Mouse (Mus musculus) lung, adult 2 months (tissue): ENCODE data around the gene Prkca.

Experiments
- CTCF ChIP-seq: fragments of 200-500 bp; IDR thresholded peaks from 2 replicates; pipeline ENCODE4 v1.5.1; 2011; ENCODE audit warnings: mild to moderate bottlenecking, low read length, control low read depth; ENCODE audit not compliant: insufficient read depth
- POLR2A ChIP-seq: fragments of 200-500 bp; IDR thresholded peaks from 2 replicates; pipeline ENCODE4 v1.6.1; 2011; ENCODE audit warnings: low read depth, mild to moderate bottlenecking, control low read depth, low read length, borderline replicate concordance; ENCODE audit errors: extremely low read depth

- no peak for TF ChIP-seq CTCF
- TF ChIP-seq POLR2A: no peak
Measured at GRCm38 (mm10) chr11:108145752-108146496, 197.8 kb downstream of the Prkca start.
